Mouse (Mus musculus): ENCODE measurements around the gene 1110017D15Rik. TPM values are rescaled to one million over a fixed set of nuclear protein-coding genes. Genes with fewer than 3 reads are reported as not detected.
"Not testable (repeated sequence)": the region's sequence is repeated elsewhere in the genome, so short reads cannot be mapped to it uniquely, and the experiment has no call there.

The 1110017D15Rik gene
- total RNA-seq, 2 experiments from 2014 or later = 0.37 TPM; not detected in 1

GRCm38 (mm10) chr4:41495076-41495475 is 22.1 kb downstream of the 1110017D15Rik start:
- intact Hi-C loops (cut with DNase I; ENCODE audit: low total_unique reads) = no loop called here
- DNase-seq = no peak

- no peak for DNase-seq
- intact Hi-C loops (cut with DNase I; ENCODE audit: low total_unique reads) = no loop called here
These were observed 22.8 kb downstream of the 1110017D15Rik start for GRCm38 (mm10) chr4:41494378-41494777.

DNA sequence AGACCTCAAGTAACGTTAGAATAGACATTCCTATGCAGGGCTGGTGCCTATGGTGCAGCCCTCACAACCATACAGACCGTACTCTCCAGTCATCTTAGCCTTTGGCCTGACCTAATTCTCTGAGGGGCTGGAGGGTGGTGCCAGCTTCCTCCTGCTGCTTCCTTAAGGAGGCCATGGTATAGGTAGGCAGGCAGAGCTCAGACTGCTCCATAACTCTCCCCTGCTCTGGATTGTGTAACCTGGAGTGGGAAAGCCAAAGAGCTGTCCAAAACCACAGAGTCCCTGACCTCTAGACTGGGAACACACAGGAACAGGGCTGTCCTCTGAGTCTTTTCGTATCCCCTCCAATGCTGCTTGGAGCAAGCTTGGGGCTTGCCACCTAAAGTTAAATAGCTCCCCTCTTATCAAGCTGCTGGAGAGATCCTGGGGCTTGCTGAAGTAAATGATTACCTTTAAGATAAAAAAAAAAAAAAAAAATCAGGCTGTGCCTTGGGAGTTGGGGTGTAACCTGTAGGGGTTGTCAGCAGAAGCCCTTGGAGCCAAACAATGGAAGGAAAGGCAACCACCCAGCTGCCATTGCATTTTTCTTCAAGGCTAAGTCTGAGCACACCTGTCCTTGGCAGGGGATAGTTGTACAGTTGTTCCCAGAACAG is 23.5 kb downstream of the 1110017D15Rik start:
- intact Hi-C loops (cut with DNase I; ENCODE audit: low total_unique reads) = no loop called here
- DNase-seq = no peak

GRCm38 (mm10) chr4:41492951-41493350 is 24.2 kb downstream of the 1110017D15Rik start:
- intact Hi-C loops (cut with DNase I; ENCODE audit: low total_unique reads) = no loop called here
- DNase-seq = no peak

DNA sequence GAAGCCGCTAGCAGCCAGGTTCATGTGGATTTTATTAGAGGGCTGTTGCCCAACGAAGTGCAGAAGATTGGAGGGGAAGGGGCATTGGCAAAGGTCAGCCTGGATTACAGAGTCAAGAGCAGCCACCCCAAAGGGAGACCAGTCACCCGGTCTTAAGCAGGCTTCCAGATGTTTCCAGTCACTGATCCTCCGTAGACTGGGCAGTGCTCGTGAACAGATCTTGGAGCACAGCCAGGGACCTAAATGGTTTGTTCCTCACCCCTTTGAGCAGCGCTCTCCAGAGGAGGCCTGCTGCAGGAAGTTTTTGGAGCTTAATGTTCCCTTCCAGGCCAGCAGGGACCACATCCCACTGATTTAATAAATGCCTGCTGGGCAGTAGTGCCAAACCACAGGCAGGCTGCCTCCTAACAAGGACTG is 35.5 kb downstream of the 1110017D15Rik start:
- DNase-seq = peak; percentile 73
- intact Hi-C loops (cut with DNase I; ENCODE audit: low total_unique reads) = no loop called here

- DNase-seq = peak; percentile 75
- intact Hi-C loops (cut with DNase I; ENCODE audit: low total_unique reads) = no loop called here
These were observed 36.9 kb downstream of the 1110017D15Rik start for GRCm38 (mm10) chr4:41480254-41480653.

- DNase-seq = peak; percentile 23
- intact Hi-C loops (cut with DNase I; ENCODE audit: low total_unique reads) = loop anchor here (10.0 kb wide), 1 partner anchor 135 kb away; no protein-coding TSS in a partner anchor
These were observed 37.7 kb downstream of the 1110017D15Rik start for GRCm38 (mm10) chr4:41479456-41479804.

- no peak for DNase-seq
- intact Hi-C loops (cut with DNase I; ENCODE audit: low total_unique reads) = loop anchor here (10.0 kb wide), 1 partner anchor 136 kb away; no protein-coding TSS in a partner anchor
These were observed 38.2 kb downstream of the 1110017D15Rik start for GRCm38 (mm10) chr4:41478751-41479455.

- no peak for DNase-seq
- intact Hi-C loops (cut with DNase I; ENCODE audit: low total_unique reads) = loop anchor here (10.0 kb wide), 1 partner anchor 137 kb away; no protein-coding TSS in a partner anchor
These were observed 39.4 kb downstream of the 1110017D15Rik start for GRCm38 (mm10) chr4:41477648-41478160.

DNA sequence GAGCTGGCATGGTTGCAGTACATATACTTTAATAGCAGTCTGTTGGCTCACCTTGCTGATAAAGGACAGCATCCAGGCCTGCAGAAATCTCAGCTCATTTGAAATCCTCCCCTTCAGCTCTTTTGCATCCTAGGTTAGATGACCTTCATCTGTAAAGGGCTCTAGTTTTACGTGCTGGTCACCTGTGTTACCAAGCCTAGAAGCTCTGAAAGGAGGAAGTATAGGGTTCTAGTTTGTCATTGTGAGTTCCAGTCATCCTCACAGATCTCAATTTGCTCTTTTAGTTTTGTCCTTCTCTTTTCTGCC is 45.8 kb downstream of the 1110017D15Rik start:
- intact Hi-C loops (cut with DNase I; ENCODE audit: low total_unique reads) = loop anchor here (5.0 to 10.0 kb wide), 2 partner anchors 36 to 143 kb away; no protein-coding TSS in a partner anchor
- no peak for DNase-seq

DNA sequence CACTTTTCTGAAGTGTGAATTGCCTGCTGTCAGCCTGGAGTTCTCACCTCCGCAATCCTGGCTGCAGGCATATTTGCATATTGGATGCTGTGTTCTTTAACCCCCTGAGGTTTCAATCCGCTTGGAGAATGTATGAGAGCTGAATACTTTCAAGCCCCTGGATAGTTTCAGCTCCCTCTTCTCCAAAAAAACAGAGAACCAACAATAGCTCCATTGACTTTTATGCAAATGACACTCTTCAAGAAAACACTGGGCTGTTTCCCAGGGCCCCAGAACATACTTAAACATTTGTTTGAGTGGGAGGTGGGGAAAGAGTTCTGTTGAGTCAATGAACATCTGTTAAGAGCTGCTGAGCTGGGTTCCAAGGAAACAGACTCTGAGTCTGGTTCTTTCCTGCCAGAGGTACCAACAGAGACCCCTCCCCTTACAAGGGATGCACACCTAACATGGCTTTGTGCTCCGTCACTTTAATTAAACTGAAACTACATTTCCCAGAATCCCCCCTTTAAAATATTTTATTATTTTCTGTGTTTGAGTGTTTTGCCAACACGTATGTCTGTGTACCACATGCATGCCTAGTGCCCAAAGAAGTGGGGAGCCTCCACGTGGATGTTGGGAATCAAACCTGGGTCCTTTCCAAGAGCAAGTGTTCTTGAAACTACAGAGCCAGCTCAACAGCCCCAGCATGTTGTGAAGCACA is 46.3 kb downstream of the 1110017D15Rik start:
- DNase-seq = no peak
- intact Hi-C loops (cut with DNase I; ENCODE audit: low total_unique reads) = loop anchor here (5.0 to 10.0 kb wide), 2 partner anchors 36 to 144 kb away; no protein-coding TSS in a partner anchor

GRCm38 (mm10) chr4:41470051-41470683 is 47.0 kb downstream of the 1110017D15Rik start:
- intact Hi-C loops (cut with DNase I; ENCODE audit: low total_unique reads) = loop anchor here (5.0 to 10.0 kb wide), 2 partner anchors 37 to 145 kb away; no protein-coding TSS in a partner anchor
- DNase-seq = no peak

GRCm38 (mm10) chr4:41469199-41469598 is 47.9 kb downstream of the 1110017D15Rik start:
- intact Hi-C loops (cut with DNase I; ENCODE audit: low total_unique reads) = no loop called here
- no peak for DNase-seq

DNA sequence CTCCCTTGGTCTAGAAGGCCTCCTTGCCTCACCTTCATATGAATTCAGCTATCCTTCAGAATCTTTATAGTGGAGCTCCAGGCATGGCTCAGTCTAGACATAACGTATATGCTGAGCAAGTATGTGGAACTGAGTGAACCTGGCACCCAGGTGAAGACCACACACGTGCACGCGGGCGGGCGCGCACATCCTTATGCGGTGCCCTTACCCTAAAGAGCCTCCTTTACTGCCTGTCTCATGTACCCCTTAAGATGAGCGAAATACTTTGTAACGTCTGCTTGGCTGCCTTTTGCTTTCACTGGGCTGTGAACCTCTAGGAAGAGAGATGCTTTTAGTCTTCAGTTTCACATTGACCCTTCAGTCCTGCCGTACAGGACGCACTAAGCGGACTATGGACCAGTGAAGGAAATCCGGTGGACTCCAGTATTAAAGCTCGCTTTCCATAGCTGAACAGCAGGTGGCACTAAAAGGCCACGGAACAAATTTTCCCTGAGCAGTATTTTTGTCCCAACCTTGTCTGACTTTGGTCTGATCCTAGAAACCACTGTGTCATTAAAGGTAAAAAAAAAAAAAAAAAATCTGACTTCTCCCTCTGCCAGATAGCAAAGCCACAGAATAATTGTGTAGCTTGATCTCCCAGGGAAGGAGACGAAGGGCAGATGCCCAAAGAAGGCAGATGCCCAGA is 48.6 kb downstream of the 1110017D15Rik start:
- peak; percentile 50 for DNase-seq
- intact Hi-C loops (cut with DNase I; ENCODE audit: low total_unique reads) = no loop called here

DNA sequence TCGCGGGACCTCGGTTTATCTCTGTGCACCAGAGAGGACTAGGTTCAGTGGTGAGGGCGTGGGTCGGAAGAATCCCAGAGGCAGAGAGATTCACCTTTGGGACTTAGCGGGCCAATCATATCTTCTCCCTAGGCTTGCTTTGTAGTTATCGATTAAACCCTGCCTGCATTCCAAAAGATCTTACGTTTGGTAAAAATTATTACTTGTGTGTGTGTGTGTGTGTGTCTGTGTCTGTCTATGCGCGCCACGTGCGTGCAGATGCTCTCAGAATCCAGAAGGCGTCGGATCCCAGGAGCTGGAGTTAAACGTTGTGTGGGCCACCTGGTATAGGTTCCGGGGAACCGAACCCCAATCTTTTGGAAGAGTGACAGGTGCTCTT is 51.9 kb downstream of the 1110017D15Rik start:
- intact Hi-C loops (cut with DNase I; ENCODE audit: low total_unique reads) = no loop called here
- DNase-seq = no peak

GRCm38 (mm10) chr4:41464345-41465286 is 52.5 kb downstream of the 1110017D15Rik start, which contains the start of the genes Kif24 and Nudt2:
TSS of gene Kif24 (minus strand) at chr4:41464887.
TSS of gene Nudt2 (plus strand) at chr4:41465151.
- DNase-seq = peak; percentile 98
- intact Hi-C loops (cut with DNase I; ENCODE audit: low total_unique reads) = no loop called here

DNA sequence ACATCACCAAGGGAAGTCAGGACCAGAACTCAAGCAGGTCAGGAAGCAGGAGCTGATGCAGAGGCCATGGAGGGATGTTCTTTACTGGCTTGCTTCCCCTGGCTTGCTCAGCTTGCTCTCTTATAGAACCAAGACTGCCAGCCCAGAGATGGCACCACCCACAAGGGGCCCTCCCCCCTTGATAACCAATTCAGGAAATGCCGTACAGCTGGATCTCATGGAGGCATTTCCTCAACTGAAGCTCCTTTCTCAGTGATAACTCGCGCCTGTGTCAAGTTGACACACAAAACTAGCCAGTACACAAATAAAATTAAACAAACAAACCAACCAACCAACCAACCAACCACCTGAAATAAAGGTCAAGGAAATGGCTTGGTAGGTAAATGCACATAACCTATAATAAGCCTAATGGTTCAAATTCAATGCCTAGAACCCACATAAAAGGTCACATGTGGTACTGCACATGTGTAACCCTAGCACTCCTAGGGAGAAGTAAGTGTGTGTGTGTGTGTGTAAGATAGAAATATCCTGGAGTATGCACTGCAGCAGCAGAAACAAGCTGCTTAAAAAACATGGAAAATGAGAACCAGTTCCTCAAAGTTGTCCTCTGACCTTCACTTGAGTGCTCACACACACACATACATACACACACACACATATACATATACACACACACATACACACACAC is 53.9 kb downstream of the 1110017D15Rik start:
- DNase-seq; intact Hi-C loops (cut with DNase I; ENCODE audit: low total_unique reads): not testable (repeated sequence)
